Comparison of ENCODE assay signal across 20 mouse cellular contexts in the genomic region with DNA sequence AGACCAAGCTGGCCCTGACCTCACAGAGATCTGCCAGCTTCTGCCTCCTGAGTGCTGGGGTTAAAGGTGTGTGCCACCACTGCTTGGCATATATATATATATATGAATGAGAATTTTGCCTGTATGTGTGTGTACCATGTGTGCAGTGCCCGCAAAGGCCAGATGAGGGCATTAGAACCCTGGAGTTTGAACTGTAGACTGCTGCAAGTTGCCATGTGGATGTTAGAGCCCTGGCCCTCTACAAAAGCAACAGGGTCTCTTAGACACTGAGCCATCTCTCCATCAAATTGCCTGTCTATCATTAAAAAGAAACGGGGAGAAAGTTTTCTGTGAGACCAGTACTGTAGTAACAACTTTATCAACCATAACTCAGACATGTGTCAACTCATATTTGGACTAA. TPM values are rescaled to one million over a fixed set of nuclear protein-coding genes. Genes with fewer than 3 reads are reported as not detected.
DNase-seq lines count a peak whose midpoint lies in the region; ATAC-seq and TF ChIP-seq lines count a peak whose summit lies in the region.
"Had no signal": no experiment of that assay in that cellular context is flagged by ENCODE, and none has a peak within 500 bp of the region (broad histone marks: within the 10 kb centered on the region; RNA-seq: fewer than 3 reads in every experiment).

No protein-coding gene starts in this region.

- H3K4me3 ChIP-seq in forebrain, postnatal 0 days (ENCODE audit: low read depth, low read length): no peak overlapping the region
- no peak overlapping the region for H3K4me3 ChIP-seq in forebrain, embryonic 14.5 days (ENCODE audit: low read depth, low read length)
- H3K4me3 ChIP-seq: hindbrain, embryonic 12.5 days; midbrain, embryonic 12.5 days had no signal

- 0 out of 2 replicates have a peak, but pooled peaks cover 4% of the 10 kb centered on the region for H3K4me1 ChIP-seq in forebrain, postnatal 0 days (ENCODE audit: insufficient read depth)
- H3K4me1 ChIP-seq in forebrain, embryonic 14.5 days (ENCODE audit: control insufficient read depth, insufficient read depth, low read length): no peaks in the 10 kb centered on the region
- H3K4me1 ChIP-seq: midbrain, embryonic 12.5 days had no signal

- no peak for ATAC-seq in forebrain, postnatal 0 days
- no peak for ATAC-seq in forebrain, embryonic 14.5 days
- ATAC-seq: intestine, embryonic 16.5 days had no signal

- H3K36me3 ChIP-seq in forebrain, postnatal 0 days (ENCODE audit: insufficient read depth): no peaks in the 10 kb centered on the region
- H3K36me3 ChIP-seq in forebrain, embryonic 14.5 days (ENCODE audit: control insufficient read depth, insufficient read depth, low read length): no peaks in the 10 kb centered on the region
- H3K36me3 ChIP-seq: G1E; hindbrain, embryonic 12.5 days; midbrain, embryonic 12.5 days had no signal

- TF ChIP-seq CTCF in forebrain, postnatal 0 days (IDR thresholded peaks at IDR 0.05; ENCODE audit: low read depth): peak; percentile 38; the same call in 1 of the 2 replicates
- TF ChIP-seq CTCF in brain, embryonic 14.5 days (IDR thresholded peaks at IDR 0.05; ENCODE audit: borderline replicate concordance, extremely low read depth, insufficient read depth, insufficient read length): 0 out of 2 replicates have a peak, but pooled peaks have one; percentile 1

- TF ChIP-seq POLR2A in brain, embryonic 14.5 days (IDR thresholded peaks at IDR 0.05; ENCODE audit: borderline replicate concordance, extremely low read depth, insufficient read depth, insufficient read length, poor library complexity, severe bottlenecking): no peak

- H3K9me3 ChIP-seq in forebrain, postnatal 0 days (ENCODE audit: low read length): no peaks in the 10 kb centered on the region
- H3K9me3 ChIP-seq in forebrain, embryonic 14.5 days (replicated peaks; ENCODE audit: control insufficient read depth, low read length): no peaks in the 10 kb centered on the region
- H3K9me3 ChIP-seq: G1E; hindbrain, embryonic 12.5 days; midbrain, embryonic 12.5 days had no signal

- no peak overlapping the region for H3K4me2 ChIP-seq in forebrain, postnatal 0 days (ENCODE audit: low read depth)
- H3K4me2 ChIP-seq in forebrain, embryonic 14.5 days (ENCODE audit: low read length): no peak overlapping the region
- H3K4me2 ChIP-seq: hindbrain, embryonic 12.5 days; midbrain, embryonic 12.5 days had no signal

- H3K27me3 ChIP-seq in forebrain, postnatal 0 days (ENCODE audit: insufficient read depth, low read length): no peaks in the 10 kb centered on the region
- no peaks in the 10 kb centered on the region for H3K27me3 ChIP-seq in forebrain, embryonic 14.5 days (replicated peaks; ENCODE audit: control insufficient read depth, insufficient read depth, low read length)
- H3K27me3 ChIP-seq: hindbrain, embryonic 12.5 days; midbrain, embryonic 12.5 days had no signal

- H3K27ac ChIP-seq in forebrain, postnatal 0 days (ENCODE audit: low read depth, low read length): no peak overlapping the region
- no peak overlapping the region for H3K27ac ChIP-seq in forebrain, embryonic 14.5 days (ENCODE audit: low read depth, low read length)
- H3K27ac ChIP-seq: hindbrain, embryonic 12.5 days; macrophage; midbrain, embryonic 12.5 days had no signal

- WGBS in forebrain, postnatal 0 days: 93% methylated on average over 2 of the region's 2 CpGs
- WGBS in forebrain, embryonic 14.5 days: 85% methylated on average over 2 of the region's 2 CpGs

- DNase-seq in forebrain, postnatal 0 days: no peak
- no peak for DNase-seq in forebrain, embryonic 14.5 days (ENCODE audit: low spot score)
- DNase-seq in left cerebral cortex, postnatal 4 days: peak; percentile 10
- no peak for DNase-seq in left cerebral cortex, postnatal 25 days (ENCODE audit: low spot score in 2 of 2)
- peak; percentile 44 for DNase-seq in A20 (ENCODE audit: low read depth, low spot score)
- DNase-seq in brain, embryonic 14.5 days (ENCODE audit: low read depth): no peak
- DNase-seq in cerebellum, postnatal 36 days: no peak
- no peak for DNase-seq in adrenal gland, postnatal 10 days
- DNase-seq: adrenal gland, adult 2 months; cerebellum, adult 11 months; heart, adult 11 months; kidney, postnatal 14 days had no signal

- H3K9ac ChIP-seq in forebrain, postnatal 0 days: no peak overlapping the region
- H3K9ac ChIP-seq in forebrain, embryonic 14.5 days (ENCODE audit: low read length): no peak overlapping the region
- H3K9ac ChIP-seq: hindbrain, embryonic 12.5 days; midbrain, embryonic 12.5 days had no signal

- intact Hi-C loops in left cerebral cortex, postnatal 4 days (cut with DNase I): no loop called here
- intact Hi-C loops in left cerebral cortex, postnatal 25 days (cut with DNase I): no loop called here

RNA-seq across cellular contexts. Expression of a gene that starts 3.0 kb away (rescaled TPM):
- 0.62 and 0.71 TPM in 2 replicates for total RNA-seq in forebrain, postnatal 0 days (2014; rRNA removed)
- polyA plus RNA-seq in forebrain, postnatal 0 days (2015; fragmentation: Nextera tagmentation; extraction: Ambion mirVana): 0.14 and 0.16 TPM in 2 replicates
- 0.11 and 0.27 TPM in 2 replicates for polyA plus RNA-seq in forebrain, embryonic 14.5 days (2014; fragmentation: Nextera tagmentation; extraction: Ambion mirVana)
- 1 to 10 TPM in 1 of 2 experiments, under 1 TPM in 1; 0.40 to 2.1 TPM for total RNA-seq in left cerebral cortex, postnatal 4 days (2021)
- 1 to 10 TPM in 1 of 2 experiments, under 1 TPM in 1; 0.62 to 1.1 TPM for total RNA-seq in left cerebral cortex, postnatal 25 days (2021)
- 0.34 and 0.59 TPM in 2 replicates for polyA plus RNA-seq in brain, embryonic 14.5 days (2012; rRNA removed)
- total RNA-seq in adrenal gland, postnatal 10 days (2021): under 1 TPM; 0.09 to 0.12 TPM
- total RNA-seq: gastrocnemius, adult 8-10 months; neutrophil, adult 5-6 weeks had no signal
- polyA plus RNA-seq: G1E; liver, embryonic 16.5 days; macrophage had no signal

Comparison
In these comparisons a context has a peak if more than half of its experiments do, and no peak if none do; other contexts are left out.
1. DNase-seq: peak in left cerebral cortex, postnatal 4 days (single experiment) and A20 (single experiment); none in forebrain, postnatal 0 days (single experiment), forebrain, embryonic 14.5 days (single experiment), left cerebral cortex, postnatal 25 days (0 of 2), brain, embryonic 14.5 days (single experiment), cerebellum, postnatal 36 days (0 of 2) and adrenal gland, postnatal 10 days (single experiment).